In genomic region chr19:5780203-5780602, GRCm38 (mm10) we compare ENCODE assay signal across 9 mouse cellular contexts. TPM values are rescaled to one million over a fixed set of nuclear protein-coding genes. Genes with fewer than 3 reads are reported as not detected.
A peak's percentile ranks its signal among the peaks of the same experiment; 100 is the strongest.
DNase-seq lines count a peak whose midpoint lies in the region; TF ChIP-seq lines count a peak whose summit lies in the region.
"Had no signal": no experiment of that assay in that cellular context is flagged by ENCODE, and none has a peak within 500 bp of the region (broad histone marks: within the 10 kb centered on the region; RNA-seq: fewer than 3 reads in every experiment).

No protein-coding gene starts in this region.

- H3K4me1 ChIP-seq in bone marrow, adult 2 months (ENCODE audit: control insufficient read depth, insufficient read depth, low read length), result no peaks in the 10 kb centered on the region
- no peaks in the 10 kb centered on the region for H3K4me1 ChIP-seq in midbrain, embryonic 10.5 days

- WGBS in bone marrow, adult 2 months, result 63% methylated on average over 7 of the region's 7 CpGs
- 68% methylated on average over 7 of the region's 7 CpGs for WGBS in midbrain, embryonic 10.5 days

- H3K4me3 ChIP-seq in bone marrow, adult 2 months (replicated peaks; ENCODE audit: control insufficient read depth, low read depth, low read length), result no peak overlapping the region
- no peak overlapping the region for H3K4me3 ChIP-seq in midbrain, embryonic 10.5 days

- no peak for TF ChIP-seq POLR2A in bone marrow, adult 2 months (IDR thresholded peaks at IDR 0.05; ENCODE audit: borderline replicate concordance, control insufficient read depth, low read depth, low read length)

- no peak overlapping the region for H3K27ac ChIP-seq in bone marrow, adult 2 months (ENCODE audit: control insufficient read depth, insufficient read depth, low read depth, low read length, poor library complexity)
- no peak overlapping the region for H3K27ac ChIP-seq in midbrain, embryonic 10.5 days (replicated peaks)

- peak; percentile 54 to 69 for DNase-seq in cerebellum, postnatal 25 days
- no peak for DNase-seq in cerebellum, adult 11-12 months
- DNase-seq in left cerebral cortex, postnatal 4 days, result peak; percentile 54
- DNase-seq in left cerebral cortex, adult 8-10 months (ENCODE audit: low spot score in 2 of 2), result no peak
- peak; percentile 43 for DNase-seq in mesoderm, embryonic 11.5 days (ENCODE audit: low read depth, low spot score)
- DNase-seq in midbrain, embryonic 10.5 days (ENCODE audit: low spot score), result no peak
- DNase-seq in layer of hippocampus, adult 11-12 months (ENCODE audit: low spot score), result no peak

- H3K9me3 ChIP-seq in midbrain, embryonic 10.5 days (replicated peaks), result no peaks in the 10 kb centered on the region

- H3K27me3 ChIP-seq in midbrain, embryonic 10.5 days (ENCODE audit: low read depth, poor library complexity, severe bottlenecking), result no peaks in the 10 kb centered on the region

- intact Hi-C loops in left cerebral cortex, postnatal 4 days (cut with DNase I), result no loop called here

- TF ChIP-seq CTCF in bone marrow, adult 2 months (IDR thresholded peaks at IDR 0.05; ENCODE audit: control insufficient read depth, insufficient read depth, low read length), result 0 out of 2 replicates have a peak, but pooled peaks have one; percentile 15

- H3K36me3 ChIP-seq in midbrain, embryonic 10.5 days, result no peaks in the 10 kb centered on the region

RNA-seq across cellular contexts. Expression of gene Scyl1, which starts 9.0 kb away (rescaled TPM):
- total RNA-seq in left cerebral cortex, postnatal 4 days (2021), result 10 to 100 TPM; 81.7 to 81.8 TPM
- total RNA-seq in left cerebral cortex, adult 8-10 months (2022), result 100 to 1,000 TPM in 1 of 4 experiments, 10 to 100 TPM in 3; 88.9 to 100 (median 94.9) TPM
- 26.8 and 38.8 TPM in 2 replicates for polyA plus RNA-seq in bone marrow, adult 2 months (2011; ENCODE audit: insufficient read depth, insufficient read length, low replicate concordance, missing spikeins)
- 68.3 and 71.3 TPM in 2 replicates for polyA plus RNA-seq in midbrain, embryonic 10.5 days (2016; fragmentation: Nextera tagmentation; extraction: Ambion mirVana)

RNA-seq across cellular contexts. Expression of gene Ltbp3, which starts 39.5 kb away (rescaled TPM):
- total RNA-seq in left cerebral cortex, postnatal 4 days (2021), result 10 to 100 TPM; 23.8 to 23.9 TPM
- total RNA-seq in left cerebral cortex, adult 8-10 months (2022), result 10 to 100 TPM; 35.0 to 42.2 (median 41.3) TPM
- polyA plus RNA-seq in bone marrow, adult 2 months (2011; ENCODE audit: insufficient read depth, insufficient read length, low replicate concordance, missing spikeins), result 10.5 and 13.4 TPM in 2 replicates
- polyA plus RNA-seq in midbrain, embryonic 10.5 days (2016; fragmentation: Nextera tagmentation; extraction: Ambion mirVana), result 2.9 and 3.1 TPM in 2 replicates
- polyA plus RNA-seq: activated CD4-positive, CD25-positive, alpha-beta regulatory T cell, adult 4 months had no signal

RNA-seq across cellular contexts. Expression of gene Fam89b, which starts 50.8 kb away (rescaled TPM):
- 10 to 100 TPM; 72.4 to 72.5 TPM for total RNA-seq in left cerebral cortex, postnatal 4 days (2021)
- 10 to 100 TPM; 24.9 to 30.9 (median 26.1) TPM for total RNA-seq in left cerebral cortex, adult 8-10 months (2022)
- polyA plus RNA-seq in bone marrow, adult 2 months (2011; ENCODE audit: insufficient read depth, insufficient read length, low replicate concordance, missing spikeins), result 33.5 and 37.8 TPM in 2 replicates
- polyA plus RNA-seq in midbrain, embryonic 10.5 days (2016; fragmentation: Nextera tagmentation; extraction: Ambion mirVana), result 141 and 160 TPM in 2 replicates

RNA-seq across cellular contexts. Expression of gene Ehbp1l1, which starts 54.1 kb away (rescaled TPM):
- 10 to 100 TPM; 41.9 to 48.6 TPM for total RNA-seq in left cerebral cortex, postnatal 4 days (2021)
- 10 to 100 TPM; 15.8 to 22.9 (median 19.9) TPM for total RNA-seq in left cerebral cortex, adult 8-10 months (2022)
- polyA plus RNA-seq in bone marrow, adult 2 months (2011; ENCODE audit: insufficient read depth, insufficient read length, low replicate concordance, missing spikeins), result 130 and 224 TPM in 2 replicates
- 9.3 and 9.5 TPM in 2 replicates for polyA plus RNA-seq in midbrain, embryonic 10.5 days (2016; fragmentation: Nextera tagmentation; extraction: Ambion mirVana)

Comparison
In these comparisons a context has a peak if more than half of its experiments do, and no peak if none do; other contexts are left out.
1. DNase-seq: peak in cerebellum, postnatal 25 days (2 of 2), left cerebral cortex, postnatal 4 days (single experiment) and mesoderm, embryonic 11.5 days (single experiment); none in cerebellum, adult 11-12 months (single experiment), left cerebral cortex, adult 8-10 months (0 of 2), midbrain, embryonic 10.5 days (single experiment) and layer of hippocampus, adult 11-12 months (single experiment).